Mouse (Mus musculus) spleen, adult 2 months (tissue): ENCODE data around the gene Mill2. TPM values are rescaled to one million over a fixed set of nuclear protein-coding genes. Genes with fewer than 3 reads are reported as not detected.

Source experiments
- DNase-seq, 2 experiments: peaks; one replicate each; pipeline versions ENCODE4 v3.0.0 to v3.0.0-alpha.2; 2012 to 2021; ENCODE audit warnings: low spot score in 2 of 2, low read depth in 1 of 2
- H3K27ac ChIP-seq: fragments of 200-500 bp; 2 replicates; pipeline ENCODE4 v1.5.1; 2012; ENCODE audit warnings: low read length, inconsistent platforms; ENCODE audit not compliant: insufficient read depth
- H3K27me3 ChIP-seq: fragments of 200-500 bp; 2 replicates; pipeline ENCODE4 v1.6.1; 2012; ENCODE audit warnings: mild to moderate bottlenecking, moderate library complexity, low read length, inconsistent platforms; ENCODE audit not compliant: control insufficient read depth, insufficient read depth
- H3K36me3 ChIP-seq: fragments of 200-500 bp; 2 replicates; pipeline ENCODE4 v1.6.1; 2012; ENCODE audit warnings: mild to moderate bottlenecking, low read length, inconsistent platforms; ENCODE audit not compliant: control insufficient read depth, insufficient read depth
- H3K4me1 ChIP-seq: fragments of 200-500 bp; 2 replicates; pipeline ENCODE4 v1.6.1; 2011; ENCODE audit warnings: inconsistent platforms; ENCODE audit not compliant: control insufficient read depth, insufficient read depth, insufficient read length
- H3K4me3 ChIP-seq: fragments of 200-500 bp; 2 replicates; pipeline ENCODE4 v1.5.1; 2011; ENCODE audit warnings: mild to moderate bottlenecking, inconsistent platforms; ENCODE audit not compliant: insufficient read depth, insufficient read length; ENCODE audit errors: extremely low read depth
- CTCF ChIP-seq: fragments of 200-500 bp; IDR thresholded peaks from 2 replicates; pipeline ENCODE4 v1.5.1; 2011; ENCODE audit warnings: mild to moderate bottlenecking, inconsistent platforms; ENCODE audit not compliant: insufficient read depth, insufficient read length, insufficient replicate concordance; ENCODE audit errors: extremely low read depth
- POLR2A ChIP-seq: fragments of 200-500 bp; IDR thresholded peaks from 2 replicates; pipeline ENCODE4 v1.6.1; 2011; ENCODE audit warnings: low read depth, low read length, inconsistent platforms
- WGBS: fragments of 180-500 bp; shearing (Covaris S2); methylation state at CpG from one replicate; pipeline ENCODE4 v1.1.7; 2018; 5-methylcytosine and 5-hydroxymethylcytosine counted together
- polyA plus RNA-seq: library from polyadenylated mRNA; depleted of rRNA; stranded (reverse); fragments of >200 nt; gene quantifications from 2 replicates; pipeline ENCODE4 v1.2.3, GENCODE M21; 2012

The Mill2 gene
- polyA plus RNA-seq, 1 experiment = 2.4 TPM

GRCm38 (mm10) chr7:18827792-18828546 is 11.8 kb upstream of the Mill2 start:
- H3K36me3 ChIP-seq = no peaks in the 10 kb centered on the region
- 74% methylated on average over 26 of the region's 26 CpGs for WGBS
- H3K27me3 ChIP-seq = no peaks in the 10 kb centered on the region
- no peak for DNase-seq
- H3K4me3 ChIP-seq = no peak overlapping the region
- H3K4me1 ChIP-seq = no peaks in the 10 kb centered on the region
- H3K27ac ChIP-seq = no peak overlapping the region
- TF ChIP-seq CTCF (no peak), POLR2A (no peak)

GRCm38 (mm10) chr7:18828592-18828991 is 11.2 kb upstream of the Mill2 start:
- Histone ChIP-seq H3K36me3 (no peaks in the 10 kb centered on the region), H3K27ac (no peak overlapping the region), H3K4me3 (no peak overlapping the region), H3K4me1 (no peaks in the 10 kb centered on the region), H3K27me3 (no peaks in the 10 kb centered on the region)
- WGBS = 82% methylated on average over 9 of the region's 9 CpGs
- no peak for TF ChIP-seq CTCF
- no peak for TF ChIP-seq POLR2A
- no peak for DNase-seq

- no peak for TF ChIP-seq CTCF
- TF ChIP-seq POLR2A = no peak
- 83% methylated on average over 7 of the region's 7 CpGs for WGBS
- Histone ChIP-seq H3K27me3 (no peaks in the 10 kb centered on the region), H3K27ac (no peak overlapping the region), H3K4me1 (no peaks in the 10 kb centered on the region), H3K36me3 (no peaks in the 10 kb centered on the region), H3K4me3 (no peak overlapping the region)
- no peak for DNase-seq
Measured at GRCm38 (mm10) chr7:18829545-18829944, 10.2 kb upstream of the Mill2 start.

- Histone ChIP-seq H3K4me3 (no peak overlapping the region), H3K27ac (no peak overlapping the region), H3K36me3 (no peaks in the 10 kb centered on the region), H3K27me3 (no peaks in the 10 kb centered on the region), H3K4me1 (no peaks in the 10 kb centered on the region)
- WGBS = 41% methylated on average over 13 of the region's 13 CpGs
- no peak for DNase-seq
- no peak for TF ChIP-seq POLR2A
- no peak for TF ChIP-seq CTCF
Measured at GRCm38 (mm10) chr7:18832298-18832697, 7.5 kb upstream of the Mill2 start.

GRCm38 (mm10) chr7:18840386-18841173 is 814 bp downstream of the Mill2 start:
- Histone ChIP-seq H3K4me3 (peak overlapping the region; percentile 31; the same call in 1 of the 2 replicates), H3K4me1 (no peaks in the 10 kb centered on the region), H3K27me3 (no peaks in the 10 kb centered on the region), H3K27ac (peak overlapping the region; percentile 70), H3K36me3 (no peaks in the 10 kb centered on the region)
- DNase-seq = peak in 1 of 2 experiments; percentile 7
- WGBS = 6% methylated on average over 14 of the region's 17 CpGs
- TF ChIP-seq POLR2A = no peak
- no peak for TF ChIP-seq CTCF

- H3K4me1 ChIP-seq = no peaks in the 10 kb centered on the region
- no peak overlapping the region for H3K27ac ChIP-seq
- no peak for DNase-seq
- 87% methylated on average over 1 of the region's 1 CpGs for WGBS
- TF ChIP-seq CTCF = no peak
- TF ChIP-seq POLR2A = no peak
- H3K36me3 ChIP-seq = no peaks in the 10 kb centered on the region
- H3K27me3 ChIP-seq = no peaks in the 10 kb centered on the region
- no peak overlapping the region for H3K4me3 ChIP-seq
Measured at GRCm38 (mm10) chr7:18841174-18841567, 1.4 kb downstream of the Mill2 start.

- H3K27ac ChIP-seq = no peak overlapping the region
- H3K36me3 ChIP-seq = no peaks in the 10 kb centered on the region
- no peak for DNase-seq
- no peaks in the 10 kb centered on the region for H3K27me3 ChIP-seq
- TF ChIP-seq CTCF (no peak), POLR2A (no peak)
- H3K4me3 ChIP-seq = no peak overlapping the region
- 37% methylated on average over 5 of the region's 5 CpGs for WGBS
- H3K4me1 ChIP-seq = no peaks in the 10 kb centered on the region
Measured at GRCm38 (mm10) chr7:18844811-18845210, 5.0 kb downstream of the Mill2 start.
